Mouse (Mus musculus): ENCODE measurements around the gene Bmpr1b. TPM values are rescaled to one million over a fixed set of nuclear protein-coding genes. Genes with fewer than 3 reads are reported as not detected.

The Bmpr1b gene
- polyA plus RNA-seq, 1 experiment: 0.25 TPM

DNA sequence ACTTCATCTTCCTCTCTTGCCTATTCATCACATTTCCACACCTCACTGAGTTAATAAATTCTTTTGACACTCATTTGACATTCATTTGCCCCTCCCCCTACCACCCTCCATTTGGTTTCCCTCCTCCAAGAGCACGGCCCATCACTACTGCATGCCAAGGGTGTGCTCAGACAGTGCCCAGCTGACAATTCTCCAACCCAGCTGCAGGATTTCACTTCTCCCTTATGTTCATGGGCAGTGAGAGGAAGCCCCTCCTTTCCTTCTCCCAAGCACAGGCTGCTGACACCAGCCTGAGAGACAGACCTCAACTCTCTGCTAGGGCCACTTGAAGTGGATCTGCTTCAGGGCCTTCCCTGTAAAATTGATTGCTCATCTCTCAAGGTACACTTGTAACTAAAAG is 371.4 kb downstream of the Bmpr1b start:
- no peak overlapping the region for H3K27ac ChIP-seq (ENCODE audit: insufficient read depth, low read length)
- no peaks in the 10 kb centered on the region for H3K36me3 ChIP-seq (ENCODE audit: control insufficient read depth, insufficient read depth, low read length, poor library complexity, severe bottlenecking)
- H3K9me3 ChIP-seq (replicated peaks; ENCODE audit: control insufficient read depth, insufficient read depth, low read length, poor library complexity, severe bottlenecking): no peaks in the 10 kb centered on the region
- H3K4me1 ChIP-seq (ENCODE audit: control insufficient read depth, insufficient read depth, low read length): no peaks in the 10 kb centered on the region
- no peak overlapping the region for H3K9ac ChIP-seq (ENCODE audit: low read depth, poor library complexity, severe bottlenecking)
- TF ChIP-seq CTCF (IDR thresholded peaks at IDR 0.05; ENCODE audit: low read depth, low read length) (no peak), POLR2A (IDR thresholded peaks at IDR 0.05; ENCODE audit: insufficient read depth, low read length) (no peak), EP300 (IDR thresholded peaks at IDR 0.05; ENCODE audit: insufficient read depth, low read depth, low read length) (no peak)
- H3K27me3 ChIP-seq (ENCODE audit: control insufficient read depth, insufficient read depth, low read length, poor library complexity, severe bottlenecking): no peaks in the 10 kb centered on the region
- H3K4me3 ChIP-seq (ENCODE audit: low read depth, low read length): no peak overlapping the region

- Histone ChIP-seq H3K4me3 (ENCODE audit: low read depth, low read length) (no peak overlapping the region), H3K27me3 (ENCODE audit: control insufficient read depth, insufficient read depth, low read length, poor library complexity, severe bottlenecking) (no peaks in the 10 kb centered on the region), H3K9ac (ENCODE audit: low read depth, poor library complexity, severe bottlenecking) (no peak overlapping the region), H3K27ac (ENCODE audit: insufficient read depth, low read length) (no peak overlapping the region), H3K4me1 (ENCODE audit: control insufficient read depth, insufficient read depth, low read length) (no peaks in the 10 kb centered on the region), H3K36me3 (ENCODE audit: control insufficient read depth, insufficient read depth, low read length, poor library complexity, severe bottlenecking) (no peaks in the 10 kb centered on the region), H3K9me3 (replicated peaks; ENCODE audit: control insufficient read depth, insufficient read depth, low read length, poor library complexity, severe bottlenecking) (no peaks in the 10 kb centered on the region)
- TF ChIP-seq EP300 (IDR thresholded peaks at IDR 0.05; ENCODE audit: insufficient read depth, low read depth, low read length): no peak
- TF ChIP-seq POLR2A (IDR thresholded peaks at IDR 0.05; ENCODE audit: insufficient read depth, low read length): no peak
- TF ChIP-seq CTCF (IDR thresholded peaks at IDR 0.05; ENCODE audit: low read depth, low read length): no peak
Observed at GRCm38 (mm10) chr3:141797372-141797771, 371.9 kb downstream of the Bmpr1b start.

- Histone ChIP-seq H3K4me3 (ENCODE audit: low read depth, low read length) (no peak overlapping the region), H3K36me3 (ENCODE audit: control insufficient read depth, insufficient read depth, low read length, poor library complexity, severe bottlenecking) (no peaks in the 10 kb centered on the region), H3K27me3 (ENCODE audit: control insufficient read depth, insufficient read depth, low read length, poor library complexity, severe bottlenecking) (no peaks in the 10 kb centered on the region), H3K9me3 (replicated peaks; ENCODE audit: control insufficient read depth, insufficient read depth, low read length, poor library complexity, severe bottlenecking) (no peaks in the 10 kb centered on the region), H3K9ac (ENCODE audit: low read depth, poor library complexity, severe bottlenecking) (no peak overlapping the region), H3K4me1 (ENCODE audit: control insufficient read depth, insufficient read depth, low read length) (no peaks in the 10 kb centered on the region), H3K27ac (ENCODE audit: insufficient read depth, low read length) (no peak overlapping the region)
- no peak for TF ChIP-seq EP300 (IDR thresholded peaks at IDR 0.05; ENCODE audit: insufficient read depth, low read depth, low read length)
- no peak for TF ChIP-seq POLR2A (IDR thresholded peaks at IDR 0.05; ENCODE audit: insufficient read depth, low read length)
Observed at GRCm38 (mm10) chr3:141794371-141794770, 374.9 kb downstream of the Bmpr1b start.

DNA sequence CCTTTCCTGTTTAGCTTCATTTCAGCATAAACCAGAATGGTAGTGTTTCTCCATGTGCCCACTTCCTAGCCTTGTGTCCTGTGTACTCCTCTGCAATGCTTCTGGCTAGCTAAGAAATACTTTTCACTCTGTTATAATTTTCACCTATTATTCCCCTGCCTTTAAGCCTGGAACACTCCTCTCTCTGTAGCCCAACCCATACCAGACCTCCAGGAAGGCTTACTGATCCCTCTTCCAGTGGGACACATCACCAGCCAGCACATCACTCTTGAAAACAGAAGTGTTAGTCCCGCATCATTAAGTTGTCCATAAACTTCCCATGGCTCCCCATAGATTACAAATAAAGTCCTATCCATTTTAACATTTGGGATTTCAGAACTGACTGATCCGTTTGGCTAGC is 375.5 kb downstream of the Bmpr1b start:
- Histone ChIP-seq H3K27ac (ENCODE audit: insufficient read depth, low read length) (no peak overlapping the region), H3K4me1 (ENCODE audit: control insufficient read depth, insufficient read depth, low read length) (no peaks in the 10 kb centered on the region), H3K27me3 (ENCODE audit: control insufficient read depth, insufficient read depth, low read length, poor library complexity, severe bottlenecking) (no peaks in the 10 kb centered on the region), H3K9me3 (replicated peaks; ENCODE audit: control insufficient read depth, insufficient read depth, low read length, poor library complexity, severe bottlenecking) (no peaks in the 10 kb centered on the region), H3K4me3 (ENCODE audit: low read depth, low read length) (no peak overlapping the region), H3K36me3 (ENCODE audit: control insufficient read depth, insufficient read depth, low read length, poor library complexity, severe bottlenecking) (no peaks in the 10 kb centered on the region), H3K9ac (ENCODE audit: low read depth, poor library complexity, severe bottlenecking) (no peak overlapping the region)
- no peak for TF ChIP-seq POLR2A (IDR thresholded peaks at IDR 0.05; ENCODE audit: insufficient read depth, low read length)
- TF ChIP-seq CTCF (IDR thresholded peaks at IDR 0.05; ENCODE audit: low read depth, low read length): no peak
- TF ChIP-seq EP300 (IDR thresholded peaks at IDR 0.05; ENCODE audit: insufficient read depth, low read depth, low read length): no peak

DNA sequence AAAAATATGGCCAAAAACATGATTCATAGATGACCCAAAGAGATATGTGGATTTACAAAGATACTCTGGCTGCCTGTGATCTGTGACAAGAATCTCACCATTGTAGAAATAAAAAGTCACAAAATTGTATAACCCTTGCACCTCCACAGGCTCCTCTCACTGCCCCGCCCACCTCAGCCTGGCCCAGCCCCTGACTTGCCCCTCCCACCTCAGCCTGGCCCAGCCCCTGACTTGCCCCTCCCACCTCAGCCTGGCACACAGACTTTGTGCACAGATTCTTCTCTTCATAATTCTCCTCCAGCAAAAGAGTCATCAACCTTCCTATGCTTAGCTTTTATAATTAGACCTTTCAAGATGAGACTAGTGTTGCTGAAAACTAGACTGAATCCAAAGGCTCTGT is 377.1 kb downstream of the Bmpr1b start:
- no peaks in the 10 kb centered on the region for H3K4me1 ChIP-seq (ENCODE audit: control insufficient read depth, insufficient read depth, low read length)
- no peaks in the 10 kb centered on the region for H3K27me3 ChIP-seq (ENCODE audit: control insufficient read depth, insufficient read depth, low read length, poor library complexity, severe bottlenecking)
- no peak overlapping the region for H3K27ac ChIP-seq (ENCODE audit: insufficient read depth, low read length)
- no peak for TF ChIP-seq CTCF (IDR thresholded peaks at IDR 0.05; ENCODE audit: low read depth, low read length)
- TF ChIP-seq EP300 (IDR thresholded peaks at IDR 0.05; ENCODE audit: insufficient read depth, low read depth, low read length): no peak
- TF ChIP-seq POLR2A (IDR thresholded peaks at IDR 0.05; ENCODE audit: insufficient read depth, low read length): no peak
- no peak overlapping the region for H3K9ac ChIP-seq (ENCODE audit: low read depth, poor library complexity, severe bottlenecking)
- H3K4me3 ChIP-seq (ENCODE audit: low read depth, low read length): no peak overlapping the region
- H3K9me3 ChIP-seq (replicated peaks; ENCODE audit: control insufficient read depth, insufficient read depth, low read length, poor library complexity, severe bottlenecking): no peaks in the 10 kb centered on the region
- H3K36me3 ChIP-seq (ENCODE audit: control insufficient read depth, insufficient read depth, low read length, poor library complexity, severe bottlenecking): no peaks in the 10 kb centered on the region

DNA sequence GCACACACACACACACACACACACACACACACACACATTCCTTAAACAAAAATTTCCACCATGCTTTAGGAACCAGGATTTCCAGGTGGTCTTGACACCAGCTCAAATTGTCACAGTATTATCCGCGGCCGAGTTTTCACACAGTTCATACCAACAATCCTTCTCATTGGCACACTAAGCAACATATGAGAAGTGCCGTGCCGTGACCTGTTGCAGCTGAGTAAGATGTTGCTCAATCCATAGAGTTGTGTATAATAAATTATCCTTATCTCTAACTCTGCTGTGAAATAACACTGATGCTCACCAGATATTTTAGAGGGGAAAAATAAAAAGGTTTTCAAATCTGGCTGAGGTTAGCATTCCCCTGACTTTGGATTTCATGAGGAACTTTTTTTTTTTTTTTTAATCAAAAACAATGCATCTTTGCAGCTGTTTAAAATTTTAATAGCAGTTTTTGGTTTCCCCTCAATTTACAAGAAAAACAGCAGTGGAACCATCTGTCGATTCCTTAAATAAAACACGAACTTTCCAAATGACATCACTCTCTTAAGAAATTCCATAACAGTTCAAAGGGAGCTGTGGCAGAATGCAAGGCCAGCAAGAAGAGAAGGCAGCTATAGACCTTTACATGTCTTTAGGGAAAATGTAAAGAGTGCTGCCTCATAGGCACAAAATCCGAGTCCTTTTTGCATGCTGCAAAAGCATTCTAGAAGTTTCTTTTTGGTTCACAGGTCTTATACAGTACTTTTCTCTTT is 378.0 kb downstream of the Bmpr1b start:
- H3K9me3 ChIP-seq (replicated peaks; ENCODE audit: control insufficient read depth, insufficient read depth, low read length, poor library complexity, severe bottlenecking): no peaks in the 10 kb centered on the region
- TF ChIP-seq EP300 (IDR thresholded peaks at IDR 0.05; ENCODE audit: insufficient read depth, low read depth, low read length): no peak
- no peak for TF ChIP-seq POLR2A (IDR thresholded peaks at IDR 0.05; ENCODE audit: insufficient read depth, low read length)
- TF ChIP-seq CTCF (IDR thresholded peaks at IDR 0.05; ENCODE audit: low read depth, low read length): no peak
- H3K36me3 ChIP-seq (ENCODE audit: control insufficient read depth, insufficient read depth, low read length, poor library complexity, severe bottlenecking): no peaks in the 10 kb centered on the region
- H3K9ac ChIP-seq (ENCODE audit: low read depth, poor library complexity, severe bottlenecking): no peak overlapping the region
- no peak overlapping the region for H3K4me3 ChIP-seq (ENCODE audit: low read depth, low read length)
- H3K4me1 ChIP-seq (ENCODE audit: control insufficient read depth, insufficient read depth, low read length): no peaks in the 10 kb centered on the region
- H3K27me3 ChIP-seq (ENCODE audit: control insufficient read depth, insufficient read depth, low read length, poor library complexity, severe bottlenecking): no peaks in the 10 kb centered on the region
- no peak overlapping the region for H3K27ac ChIP-seq (ENCODE audit: insufficient read depth, low read length)

Other genes starting within 250 kb of the Bmpr1b start
- 37.9 and 45.2 TPM in 2 replicates for gene Pdlim5, start 226.3 kb upstream of the Bmpr1b start, polyA plus RNA-seq (2011; ENCODE audit: insufficient read depth, insufficient read length, low read depth, missing spikeins)

Data from ES-Bruce4 (cell line).